Comparison of ENCODE assay signal across 8 mouse cellular contexts in genomic region chr8:84186547-84186946, GRCm38 (mm10). TPM values are rescaled to one million over a fixed set of nuclear protein-coding genes. Genes with fewer than 3 reads are reported as not detected.
DNase-seq lines count a peak whose midpoint lies in the region; ATAC-seq lines count a peak whose summit lies in the region.

No protein-coding gene starts in this region.

- H3K4me3 ChIP-seq in intestine, embryonic 15.5 days (replicated peaks), result peak overlapping the region; percentile 29
- H3K4me3 ChIP-seq in limb, embryonic 11.5 days (ENCODE audit: low read depth, low read length), result peak overlapping the region; percentile 22
- peak overlapping the region; percentile 25 for H3K4me3 ChIP-seq in midbrain, embryonic 11.5 days (ENCODE audit: low read depth, low read length)

- peak overlapping the region; percentile 86 for H3K4me2 ChIP-seq in intestine, embryonic 15.5 days (replicated peaks)
- peak overlapping the region; percentile 76 for H3K4me2 ChIP-seq in limb, embryonic 11.5 days (ENCODE audit: low read depth, severe bottlenecking)
- peak overlapping the region; percentile 58 for H3K4me2 ChIP-seq in midbrain, embryonic 11.5 days

- no peaks in the 10 kb centered on the region for H3K9me3 ChIP-seq in intestine, embryonic 15.5 days
- H3K9me3 ChIP-seq in limb, embryonic 11.5 days (ENCODE audit: control insufficient read depth, low read length), result no peaks in the 10 kb centered on the region
- no peaks in the 10 kb centered on the region for H3K9me3 ChIP-seq in midbrain, embryonic 11.5 days (ENCODE audit: control insufficient read depth, low read length)

- no peaks in the 10 kb centered on the region for H3K27me3 ChIP-seq in intestine, embryonic 15.5 days (replicated peaks)
- H3K27me3 ChIP-seq in limb, embryonic 11.5 days (ENCODE audit: control insufficient read depth, insufficient read depth, low read length), result no peaks in the 10 kb centered on the region
- peaks cover 8% of the 10 kb centered on the region; the same call in 1 of the 2 replicates for H3K27me3 ChIP-seq in midbrain, embryonic 11.5 days (ENCODE audit: control insufficient read depth, insufficient read depth, low read length)

- WGBS in intestine, embryonic 15.5 days, result under 1% methylated on average over 12 of the region's 12 CpGs
- under 1% methylated on average over 12 of the region's 12 CpGs for WGBS in limb, embryonic 11.5 days
- WGBS in midbrain, embryonic 11.5 days, result 3% methylated on average over 12 of the region's 12 CpGs

- peak; percentile 37 for ATAC-seq in intestine, embryonic 15.5 days
- ATAC-seq in limb, embryonic 11.5 days (ENCODE audit: insufficient number of reproducible peaks, low FRiP score, low TSS enrichment, low read depth), result no peak
- peak; percentile 30; the same call in 1 of the 2 replicates for ATAC-seq in midbrain, embryonic 11.5 days (ENCODE audit: low FRiP score)

- peak overlapping the region; percentile 44 for H3K9ac ChIP-seq in intestine, embryonic 15.5 days
- peak overlapping the region; percentile 44; the same call in 1 of the 2 replicates for H3K9ac ChIP-seq in limb, embryonic 11.5 days (ENCODE audit: low read length)
- H3K9ac ChIP-seq in midbrain, embryonic 11.5 days (ENCODE audit: low read length), result peak overlapping the region; percentile 58

- peaks cover 21% of the 10 kb centered on the region for H3K4me1 ChIP-seq in intestine, embryonic 15.5 days (replicated peaks)
- peaks cover 14% of the 10 kb centered on the region for H3K4me1 ChIP-seq in limb, embryonic 11.5 days (ENCODE audit: control insufficient read depth, insufficient read depth, low read length)
- H3K4me1 ChIP-seq in midbrain, embryonic 11.5 days (ENCODE audit: control insufficient read depth, insufficient read depth, low read length), result peaks cover 23% of the 10 kb centered on the region

- peak overlapping the region; percentile 56; the same call in 1 of the 2 replicates for H3K27ac ChIP-seq in intestine, embryonic 15.5 days
- H3K27ac ChIP-seq in limb, embryonic 11.5 days (replicated peaks; ENCODE audit: low read depth, low read length), result no peak overlapping the region
- no peak overlapping the region for H3K27ac ChIP-seq in midbrain, embryonic 11.5 days (ENCODE audit: low read depth, low read length)

- peak; percentile 55 for DNase-seq in ovary, adult 18-20 months (ENCODE audit: low spot score)
- DNase-seq in ovary, postnatal 10 days (ENCODE audit: low spot score), result no peak
- peak; percentile 87 for DNase-seq in embryo, embryonic 10 days (ENCODE audit: low spot score)
- peak; percentile 59 to 62 for DNase-seq in gastrocnemius, postnatal 36 days
- peak; percentile 84 for DNase-seq in limb, embryonic 11.5 days (ENCODE audit: low spot score)
- DNase-seq in midbrain, embryonic 11.5 days (ENCODE audit: low spot score, missing footprints), result peak; percentile 95
- DNase-seq in spleen, adult 12 weeks (ENCODE audit: low spot score), result peak; percentile 63

- intact Hi-C loops in gastrocnemius, postnatal 36 days (cut with DNase I), result loop anchor here (2.0 to 5.0 kb wide), 2 partner anchors 96 to 170 kb away; no protein-coding TSS in a partner anchor

- H3K36me3 ChIP-seq in intestine, embryonic 15.5 days, result no peaks in the 10 kb centered on the region
- H3K36me3 ChIP-seq in limb, embryonic 11.5 days (ENCODE audit: control insufficient read depth, insufficient read depth, low read length), result no peaks in the 10 kb centered on the region; the same call in 1 of the 2 replicates
- H3K36me3 ChIP-seq in midbrain, embryonic 11.5 days (ENCODE audit: control insufficient read depth, insufficient read depth, low read length), result no peaks in the 10 kb centered on the region

RNA-seq across cellular contexts. Expression of gene Nanos3, which starts 1.5 kb away (rescaled TPM):
- not detected for total RNA-seq in gastrocnemius, postnatal 36 days (2021)
- polyA plus RNA-seq in intestine, embryonic 15.5 days (2015; fragmentation: Nextera tagmentation; extraction: Ambion mirVana), result 2.5 and 2.9 TPM in 2 replicates
- 4.3 and 4.9 TPM in 2 replicates for polyA plus RNA-seq in limb, embryonic 11.5 days (2014; fragmentation: Nextera tagmentation; extraction: Ambion mirVana)
- polyA plus RNA-seq in midbrain, embryonic 11.5 days (2014; fragmentation: Nextera tagmentation; extraction: Ambion mirVana), result 4.7 and 4.9 TPM in 2 replicates

RNA-seq across cellular contexts. Expression of gene 4930432K21Rik, which starts 38.7 kb away (rescaled TPM):
- under 1 TPM in 1 of 2 experiments, not detected in 1; 0.28 TPM for total RNA-seq in gastrocnemius, postnatal 36 days (2021)
- polyA plus RNA-seq in intestine, embryonic 15.5 days (2015; fragmentation: Nextera tagmentation; extraction: Ambion mirVana), result 0.65 and 0.93 TPM in 2 replicates
- polyA plus RNA-seq in limb, embryonic 11.5 days (2014; fragmentation: Nextera tagmentation; extraction: Ambion mirVana), result 0.61 and 0.89 TPM in 2 replicates
- 0.83 and 0.86 TPM in 2 replicates for polyA plus RNA-seq in midbrain, embryonic 11.5 days (2014; fragmentation: Nextera tagmentation; extraction: Ambion mirVana)

RNA-seq across cellular contexts. Expression of gene Cc2d1a, which starts 38.8 kb away (rescaled TPM):
- total RNA-seq in gastrocnemius, postnatal 36 days (2021), result 10 to 100 TPM; 15.7 to 16.1 TPM
- polyA plus RNA-seq in intestine, embryonic 15.5 days (2015; fragmentation: Nextera tagmentation; extraction: Ambion mirVana), result 20.7 and 21.7 TPM in 2 replicates
- polyA plus RNA-seq in limb, embryonic 11.5 days (2014; fragmentation: Nextera tagmentation; extraction: Ambion mirVana), result 15.2 and 15.7 TPM in 2 replicates
- polyA plus RNA-seq in midbrain, embryonic 11.5 days (2014; fragmentation: Nextera tagmentation; extraction: Ambion mirVana), result 7.6 and 8.9 TPM in 2 replicates

RNA-seq across cellular contexts. Expression of gene Zswim4, which starts 50.3 kb away (rescaled TPM):
- total RNA-seq in gastrocnemius, postnatal 36 days (2021), result 1 to 10 TPM; 7.1 to 8.4 TPM
- polyA plus RNA-seq in intestine, embryonic 15.5 days (2015; fragmentation: Nextera tagmentation; extraction: Ambion mirVana), result 9.0 TPM in 2 replicates
- polyA plus RNA-seq in limb, embryonic 11.5 days (2014; fragmentation: Nextera tagmentation; extraction: Ambion mirVana), result 23.9 and 24.5 TPM in 2 replicates
- 19.4 and 24.7 TPM in 2 replicates for polyA plus RNA-seq in midbrain, embryonic 11.5 days (2014; fragmentation: Nextera tagmentation; extraction: Ambion mirVana)
